14 mouse cellular contexts compared by ENCODE assay signal in the genomic region with DNA sequence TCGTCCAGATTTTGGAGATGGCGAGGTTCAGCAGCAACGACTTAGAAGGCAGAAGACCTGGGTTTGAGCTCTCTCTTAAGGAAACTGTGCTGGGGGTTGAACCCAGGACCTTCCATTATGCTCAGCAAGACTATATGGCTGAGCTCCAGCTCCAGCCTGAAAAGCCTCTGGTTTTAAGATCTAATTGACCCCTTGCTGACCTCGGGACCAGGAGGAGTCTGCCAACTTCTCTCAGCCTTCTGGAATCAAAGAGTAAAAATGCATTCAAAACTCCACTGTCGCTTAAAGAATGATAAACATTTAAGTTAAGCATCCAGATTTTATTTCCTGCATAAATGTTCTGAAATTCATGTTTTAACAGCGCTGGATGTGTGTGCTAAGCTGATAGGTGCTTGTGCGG. TPM values are rescaled to one million over a fixed set of nuclear protein-coding genes. Genes with fewer than 3 reads are reported as not detected.
DNase-seq lines count a peak whose midpoint lies in the region; ATAC-seq and TF ChIP-seq lines count a peak whose summit lies in the region.
"Had no signal": no experiment of that assay in that cellular context is flagged by ENCODE, and none has a peak within 500 bp of the region (broad histone marks: within the 10 kb centered on the region; RNA-seq: fewer than 3 reads in every experiment).

No protein-coding gene starts in this region.

- no peaks in the 10 kb centered on the region for H3K9me3 ChIP-seq in intestine, embryonic 14.5 days (ENCODE audit: control insufficient read depth, low read length)
- no peaks in the 10 kb centered on the region for H3K9me3 ChIP-seq in intestine, postnatal 0 days (ENCODE audit: control insufficient read depth)
- no peaks in the 10 kb centered on the region for H3K9me3 ChIP-seq in lung, embryonic 16.5 days (ENCODE audit: control insufficient read depth, low read length)
- H3K9me3 ChIP-seq in embryonic facial prominence, embryonic 14.5 days (ENCODE audit: control insufficient read depth, low read length), result no peaks in the 10 kb centered on the region
- no peaks in the 10 kb centered on the region for H3K9me3 ChIP-seq in stomach, embryonic 16.5 days (replicated peaks; ENCODE audit: control insufficient read depth, low read length)
- H3K9me3 ChIP-seq: liver, embryonic 15.5 days had no signal

- no peak for ATAC-seq in intestine, embryonic 14.5 days (replicated peaks; ENCODE audit: low FRiP score, low TSS enrichment, low read depth)
- no peak for ATAC-seq in intestine, postnatal 0 days
- no peak for ATAC-seq in lung, embryonic 16.5 days (ENCODE audit: low read depth)
- ATAC-seq in embryonic facial prominence, embryonic 14.5 days (ENCODE audit: low read depth), result no peak
- no peak for ATAC-seq in stomach, embryonic 16.5 days (ENCODE audit: insufficient read depth, low FRiP score)
- ATAC-seq: CD4-positive, CD25-positive, alpha-beta regulatory T cell, adult 4 months; hindbrain, postnatal 0 days had no signal

- no peak overlapping the region for H3K9ac ChIP-seq in intestine, embryonic 14.5 days (ENCODE audit: low read length)
- H3K9ac ChIP-seq in intestine, postnatal 0 days (ENCODE audit: low read depth, low read length), result no peak overlapping the region
- H3K9ac ChIP-seq in lung, embryonic 16.5 days (ENCODE audit: low read length), result peak overlapping the region; percentile 36; the same call in 1 of the 2 replicates
- H3K9ac ChIP-seq in embryonic facial prominence, embryonic 14.5 days (ENCODE audit: low read depth, low read length), result no peak overlapping the region
- H3K9ac ChIP-seq in stomach, embryonic 16.5 days (ENCODE audit: low read length), result no peak overlapping the region
- H3K9ac ChIP-seq: liver, embryonic 15.5 days had no signal

- no peak for TF ChIP-seq CTCF in intestine, postnatal 0 days (IDR thresholded peaks at IDR 0.05; ENCODE audit: low read depth)

- no peaks in the 10 kb centered on the region for H3K27me3 ChIP-seq in intestine, embryonic 14.5 days (replicated peaks; ENCODE audit: control insufficient read depth, insufficient read depth, low read length)
- H3K27me3 ChIP-seq in intestine, postnatal 0 days (replicated peaks; ENCODE audit: control insufficient read depth, insufficient read depth, low read length), result no peaks in the 10 kb centered on the region
- no peaks in the 10 kb centered on the region for H3K27me3 ChIP-seq in lung, embryonic 16.5 days (ENCODE audit: control insufficient read depth, insufficient read depth, low read depth, low read length)
- H3K27me3 ChIP-seq in embryonic facial prominence, embryonic 14.5 days (replicated peaks; ENCODE audit: control insufficient read depth, insufficient read depth, low read length), result no peaks in the 10 kb centered on the region
- no peaks in the 10 kb centered on the region for H3K27me3 ChIP-seq in stomach, embryonic 16.5 days (ENCODE audit: control insufficient read depth, insufficient read depth, low read length)

- H3K27ac ChIP-seq in intestine, embryonic 14.5 days (ENCODE audit: low read depth), result peak overlapping the region; percentile 59
- H3K27ac ChIP-seq in intestine, postnatal 0 days (ENCODE audit: low read depth, low read length), result no peak overlapping the region; the same call in none of the 2 replicates
- peak overlapping the region; percentile 78 for H3K27ac ChIP-seq in lung, embryonic 16.5 days (ENCODE audit: low read length)
- H3K27ac ChIP-seq in embryonic facial prominence, embryonic 14.5 days (replicated peaks; ENCODE audit: low read depth, low read length), result 0 out of 2 replicates have a peak overlapping the region, but pooled peaks have one; percentile 39
- H3K27ac ChIP-seq in stomach, embryonic 16.5 days (ENCODE audit: low read length), result peak overlapping the region; percentile 19; the same call in 1 of the 2 replicates
- H3K27ac ChIP-seq: hindbrain, postnatal 0 days; liver, embryonic 15.5 days had no signal

- H3K36me3 ChIP-seq in intestine, embryonic 14.5 days (ENCODE audit: control insufficient read depth, insufficient read depth, low read length), result peaks cover 7% of the 10 kb centered on the region; the same call in 1 of the 2 replicates
- peaks cover 4% of the 10 kb centered on the region; the same call in 1 of the 2 replicates for H3K36me3 ChIP-seq in intestine, postnatal 0 days (ENCODE audit: control insufficient read depth, insufficient read depth)
- no peaks in the 10 kb centered on the region for H3K36me3 ChIP-seq in lung, embryonic 16.5 days (ENCODE audit: control insufficient read depth, insufficient read depth, low read length)
- H3K36me3 ChIP-seq in embryonic facial prominence, embryonic 14.5 days (ENCODE audit: control insufficient read depth, insufficient read depth, low read length), result peaks cover 5% of the 10 kb centered on the region; the same call in 1 of the 2 replicates
- H3K36me3 ChIP-seq in stomach, embryonic 16.5 days (ENCODE audit: control insufficient read depth, insufficient read depth, low read length), result no peaks in the 10 kb centered on the region

- no peak overlapping the region for H3K4me2 ChIP-seq in intestine, embryonic 14.5 days (ENCODE audit: low read length)
- H3K4me2 ChIP-seq in intestine, postnatal 0 days (replicated peaks; ENCODE audit: low read depth), result no peak overlapping the region
- no peak overlapping the region for H3K4me2 ChIP-seq in lung, embryonic 16.5 days (ENCODE audit: low read depth, low read length)
- H3K4me2 ChIP-seq in embryonic facial prominence, embryonic 14.5 days (ENCODE audit: low read depth, low read length), result no peak overlapping the region
- no peak overlapping the region for H3K4me2 ChIP-seq in stomach, embryonic 16.5 days (ENCODE audit: low read depth, low read length)
- H3K4me2 ChIP-seq: liver, embryonic 15.5 days had no signal

- H3K4me3 ChIP-seq in intestine, embryonic 14.5 days (ENCODE audit: low read depth, low read length), result no peak overlapping the region
- H3K4me3 ChIP-seq in intestine, postnatal 0 days (ENCODE audit: low read depth, low read length), result no peak overlapping the region
- H3K4me3 ChIP-seq in lung, embryonic 16.5 days (ENCODE audit: low read length), result no peak overlapping the region
- no peak overlapping the region for H3K4me3 ChIP-seq in embryonic facial prominence, embryonic 14.5 days (ENCODE audit: low read depth, low read length)
- H3K4me3 ChIP-seq in stomach, embryonic 16.5 days (replicated peaks; ENCODE audit: low read length), result no peak overlapping the region
- H3K4me3 ChIP-seq: liver, embryonic 15.5 days had no signal

- WGBS in intestine, embryonic 14.5 days, result 42% methylated on average over 7 of the region's 7 CpGs
- 62% methylated on average over 7 of the region's 7 CpGs for WGBS in intestine, postnatal 0 days
- WGBS in lung, embryonic 16.5 days, result 28% methylated on average over 7 of the region's 7 CpGs
- 33% methylated on average over 7 of the region's 7 CpGs for WGBS in embryonic facial prominence, embryonic 14.5 days
- 39% methylated on average over 7 of the region's 7 CpGs for WGBS in stomach, embryonic 16.5 days

- DNase-seq in intestine, embryonic 14.5 days (ENCODE audit: low spot score), result no peak
- DNase-seq in lung, postnatal 4 days, result no peak
- peak; percentile 81 for DNase-seq in embryonic facial prominence, embryonic 14.5 days (ENCODE audit: low spot score)
- no peak for DNase-seq in thymus, postnatal 4 days
- DNase-seq: cerebellum, adult 18-20 months; gastrocnemius, postnatal 25 days; retina, postnatal 1 day; spleen, adult 18-20 months had no signal

- peaks cover 36% of the 10 kb centered on the region for H3K4me1 ChIP-seq in intestine, embryonic 14.5 days (replicated peaks; ENCODE audit: control insufficient read depth, insufficient read depth, low read length)
- H3K4me1 ChIP-seq in intestine, postnatal 0 days (replicated peaks; ENCODE audit: control insufficient read depth, insufficient read depth, low read length), result no peaks in the 10 kb centered on the region; the same call in 1 of the 2 replicates
- peaks cover 46% of the 10 kb centered on the region for H3K4me1 ChIP-seq in lung, embryonic 16.5 days (replicated peaks; ENCODE audit: control insufficient read depth, insufficient read depth, low read length)
- H3K4me1 ChIP-seq in embryonic facial prominence, embryonic 14.5 days (ENCODE audit: control insufficient read depth, insufficient read depth, low read length), result peaks cover 34% of the 10 kb centered on the region
- peaks cover 29% of the 10 kb centered on the region for H3K4me1 ChIP-seq in stomach, embryonic 16.5 days (ENCODE audit: control insufficient read depth, insufficient read depth, low read length)
- H3K4me1 ChIP-seq: liver, embryonic 15.5 days had no signal

RNA-seq across cellular contexts. Expression of gene Cep63, which starts 12.6 kb away (rescaled TPM):
- polyA plus RNA-seq in intestine, embryonic 14.5 days (2014; fragmentation: Nextera tagmentation; extraction: Ambion mirVana), result 40.2 and 46.2 TPM in 2 replicates
- polyA plus RNA-seq in intestine, postnatal 0 days (2015; fragmentation: Nextera tagmentation; extraction: Ambion mirVana), result 25.8 and 30.8 TPM in 2 replicates
- 55.4 and 58.8 TPM in 2 replicates for polyA plus RNA-seq in lung, embryonic 16.5 days (2015; fragmentation: Nextera tagmentation; extraction: Ambion mirVana)
- polyA plus RNA-seq in embryonic facial prominence, embryonic 14.5 days (2014; fragmentation: Nextera tagmentation; extraction: Ambion mirVana), result 40.7 and 47.0 TPM in 2 replicates
- polyA plus RNA-seq in stomach, embryonic 16.5 days (2015; fragmentation: Nextera tagmentation; extraction: Ambion mirVana), result 41.9 and 44.9 TPM in 2 replicates

RNA-seq across cellular contexts. Expression of gene Anapc13, which starts 12.9 kb away (rescaled TPM):
- 212 and 216 TPM in 2 replicates for polyA plus RNA-seq in intestine, embryonic 14.5 days (2014; fragmentation: Nextera tagmentation; extraction: Ambion mirVana)
- polyA plus RNA-seq in intestine, postnatal 0 days (2015; fragmentation: Nextera tagmentation; extraction: Ambion mirVana), result 182 and 204 TPM in 2 replicates
- 196 and 198 TPM in 2 replicates for polyA plus RNA-seq in lung, embryonic 16.5 days (2015; fragmentation: Nextera tagmentation; extraction: Ambion mirVana)
- 175 and 190 TPM in 2 replicates for polyA plus RNA-seq in embryonic facial prominence, embryonic 14.5 days (2014; fragmentation: Nextera tagmentation; extraction: Ambion mirVana)
- polyA plus RNA-seq in stomach, embryonic 16.5 days (2015; fragmentation: Nextera tagmentation; extraction: Ambion mirVana), result 161 and 206 TPM in 2 replicates
